Mouse (Mus musculus): ENCODE measurements around the gene Mal.

DNA sequence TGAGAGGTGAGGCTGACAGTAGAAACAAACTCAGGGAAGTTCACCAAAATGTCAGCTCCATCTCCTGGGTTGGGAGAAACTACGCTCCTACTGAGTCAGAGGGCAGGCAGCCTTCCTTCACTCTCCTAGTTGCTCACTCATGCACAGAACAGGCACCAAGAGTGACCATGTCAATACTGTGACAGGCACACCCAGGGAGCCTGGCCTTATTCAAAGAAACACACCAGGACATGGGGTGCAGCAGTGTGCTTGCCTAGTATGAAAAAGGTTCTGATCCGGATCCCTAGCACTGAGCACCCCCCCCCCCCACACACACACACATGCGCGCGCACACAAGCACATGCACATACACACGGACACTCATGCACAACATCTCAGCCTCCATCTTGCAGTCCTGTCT, 8.3 kb downstream of the Mal start:
- TF ChIP-seq CTCF (conservative IDR thresholded peaks at IDR 0.05; ENCODE audit: low read length) (no peak), POU5F1 (IDR thresholded peaks at IDR 0.05; ENCODE audit: borderline replicate concordance, low read length) (no peak), NANOG (IDR thresholded peaks at IDR 0.05; ENCODE audit: borderline replicate concordance, low read length) (no peak)
